Mouse (Mus musculus): Measurements from ENCODE around the gene St13.

St13 gene

DNA sequence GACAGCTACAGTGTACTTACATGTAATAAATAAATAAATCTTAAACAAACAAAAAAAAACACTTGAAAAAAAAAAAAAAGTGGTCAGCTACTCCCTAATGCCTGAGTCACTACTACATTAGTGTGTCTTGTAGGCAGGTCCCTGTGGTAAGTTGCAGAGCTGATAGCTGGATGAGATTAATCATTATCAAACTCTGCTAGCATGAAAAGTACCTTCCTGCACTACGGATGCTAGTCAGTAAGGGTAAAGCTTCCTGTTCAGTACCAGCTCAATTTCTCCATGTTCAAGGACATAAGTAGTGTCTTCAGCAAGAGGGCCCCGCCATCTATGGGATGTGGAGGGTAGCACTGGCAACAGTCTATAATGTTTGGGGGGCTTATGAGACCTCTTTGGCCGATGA is 85.9 kb downstream of the St13 start:
- DNase-seq = no peak

All from lung, postnatal 14 days (tissue).